Mouse (Mus musculus): ENCODE measurements around the gene Hnrnpf. TPM values are rescaled to one million over a fixed set of nuclear protein-coding genes. Genes with fewer than 3 reads are reported as not detected.

Gene Hnrnpf
- total RNA-seq, 1 experiment from 2014 or later = 372 TPM

Small RNAs within 50 kb of the gene (microRNA-seq; reads per million reads assigned to microRNA genes)
- 0 reads per million in 2 experiments for gene Gm25535

Other genes starting within 250 kb of the Hnrnpf start
- gene Zfp637, start 59.1 kb upstream of the Hnrnpf start, total RNA-seq (2021) = 36.1 and 37.0 TPM in 2 replicates
- 3.0 and 4.3 TPM in 2 replicates for gene Zfp239, start 38.2 kb upstream of the Hnrnpf start, total RNA-seq (2021)
- gene Fxyd4, start 37.4 kb downstream of the Hnrnpf start, total RNA-seq (2021) = not detected in 2 replicates
- gene Rasgef1a, start 111.1 kb downstream of the Hnrnpf start, total RNA-seq (2021) = 0.15 TPM in 1 of 2 replicates, not detected in the other
- gene Csgalnact2, start 238.8 kb downstream of the Hnrnpf start, total RNA-seq (2021) = 19.0 and 19.9 TPM in 2 replicates

Data from adrenal gland, postnatal 25 days (tissue).